Mouse (Mus musculus): ENCODE data around the gene Zfhx3.

The Zfhx3 gene

DNA sequence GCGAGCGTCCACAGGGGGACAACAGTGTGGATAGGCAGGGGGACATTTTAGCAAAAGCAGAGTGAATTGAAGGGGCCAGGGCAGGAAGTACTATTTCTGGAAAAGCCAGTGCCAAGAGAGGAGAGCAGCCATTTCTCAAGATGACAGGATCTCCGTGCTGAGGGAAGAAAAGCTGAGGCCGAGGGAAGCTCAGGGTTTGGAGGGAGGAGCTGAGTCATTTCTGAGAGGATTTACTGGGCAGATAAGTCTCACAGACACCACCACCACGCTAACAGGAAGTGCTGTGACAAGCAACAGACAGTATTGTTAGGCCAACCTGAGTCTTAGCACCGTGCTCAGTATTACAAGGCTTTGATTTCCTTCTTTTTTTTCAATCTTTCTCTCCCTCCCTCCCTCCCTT, 973.0 kb downstream of the Zfhx3 start:
- DNase-seq (ENCODE audit: low read depth, low spot score): peak; percentile 45

DNA sequence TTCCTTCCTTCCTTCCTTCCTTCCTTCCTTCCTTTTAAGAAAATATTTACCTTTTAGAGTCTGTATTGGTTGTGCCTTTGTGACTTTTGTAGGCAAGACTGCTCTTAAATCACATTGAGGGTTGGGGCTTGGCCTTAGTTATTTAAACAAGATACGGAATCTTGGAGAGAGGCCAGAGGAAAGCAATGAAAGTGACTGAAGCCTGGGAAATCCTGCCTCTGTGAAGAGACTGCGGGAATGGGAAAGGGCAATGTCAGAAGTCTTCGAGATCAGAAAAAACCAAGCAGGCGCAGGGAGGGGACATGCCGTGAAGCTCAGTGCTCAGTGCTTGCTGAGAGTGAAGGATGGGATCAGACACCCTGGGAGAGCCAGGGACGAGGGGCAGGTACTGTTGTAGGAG, 973.4 kb downstream of the Zfhx3 start:
- no peak for DNase-seq (ENCODE audit: low read depth, low spot score)

DNA sequence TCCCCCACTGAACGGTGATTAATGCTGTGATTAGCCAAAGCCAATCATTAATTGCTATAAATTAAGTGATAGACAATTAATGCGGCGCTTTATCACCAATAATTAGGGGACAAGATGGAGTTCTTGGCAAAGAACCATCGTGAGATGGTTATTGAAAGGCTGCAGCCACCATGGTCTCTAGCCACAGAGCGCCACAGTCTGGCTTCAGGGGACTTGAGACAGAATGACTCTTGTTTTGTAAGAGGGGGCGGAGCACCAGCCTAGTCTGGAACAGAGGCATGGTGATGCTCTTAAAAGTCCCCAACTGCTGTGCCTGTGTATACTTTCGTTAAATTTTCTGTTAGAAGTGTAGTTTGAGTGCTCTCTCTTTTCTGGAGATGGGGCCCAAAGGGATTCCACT, 977.7 kb downstream of the Zfhx3 start:
- no peak for DNase-seq (ENCODE audit: low read depth, low spot score)

DNA sequence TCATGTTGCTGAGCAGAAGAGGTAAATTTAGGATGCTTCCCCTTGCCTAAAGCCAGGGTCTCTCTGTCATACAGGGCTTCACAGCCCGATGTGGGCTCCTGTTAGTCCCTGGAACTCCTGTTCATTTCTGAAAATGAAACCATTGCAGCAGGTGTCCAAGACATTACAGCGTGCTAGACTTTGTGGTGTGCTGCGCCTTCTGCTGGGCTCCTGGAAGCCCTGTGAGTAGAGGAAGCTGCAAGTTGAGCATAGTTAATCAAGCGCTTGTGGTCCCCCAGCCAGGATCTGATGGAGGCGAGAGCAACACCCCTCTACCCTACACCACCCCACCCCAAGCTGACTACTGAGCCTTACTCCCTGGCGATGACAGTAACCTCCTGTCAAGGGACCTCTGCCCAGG, 980.7 kb downstream of the Zfhx3 start:
- DNase-seq (ENCODE audit: low read depth, low spot score): no peak

DNA sequence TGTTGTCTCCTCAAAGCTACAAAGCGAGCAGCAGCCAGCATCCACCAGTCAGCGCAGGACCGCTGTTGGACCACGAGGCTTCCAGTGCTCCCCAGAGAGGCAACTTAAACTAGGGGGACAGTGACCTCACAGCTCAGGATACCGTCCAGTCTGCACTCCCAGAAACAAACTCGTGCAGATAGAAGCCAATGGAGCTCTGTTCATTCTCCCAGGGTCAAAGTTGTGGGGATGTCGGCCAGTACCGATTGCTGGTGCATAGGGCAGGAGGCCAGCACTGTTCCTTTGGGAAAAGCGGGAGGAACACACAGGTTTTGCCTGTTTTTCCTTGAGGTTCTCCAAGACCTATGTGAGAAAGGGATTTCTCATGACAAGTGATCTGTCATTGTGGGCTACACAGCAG, 982.1 kb downstream of the Zfhx3 start:
- no peak for DNase-seq (ENCODE audit: low read depth, low spot score)

DNA sequence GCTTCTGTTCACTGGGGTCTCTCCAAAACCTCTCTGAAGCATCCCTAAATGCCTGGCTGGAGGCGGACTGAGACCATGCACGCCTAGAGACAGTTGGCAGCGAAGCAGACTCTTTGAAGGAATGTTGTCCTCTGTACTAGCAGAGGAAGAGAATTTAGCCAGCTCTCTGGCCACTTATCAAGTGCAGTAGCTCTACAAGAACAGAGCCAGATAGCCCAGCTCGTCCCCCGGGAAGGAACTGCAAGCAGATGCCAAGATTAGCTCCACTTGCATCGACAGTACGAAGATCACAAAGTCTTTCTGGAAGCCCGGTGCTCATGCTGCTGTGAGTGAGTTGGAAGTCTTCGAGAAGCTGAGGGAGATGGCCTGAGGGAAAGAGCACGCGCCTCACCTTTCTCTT, 983.7 kb downstream of the Zfhx3 start:
- DNase-seq (ENCODE audit: low read depth, low spot score): peak; percentile 39

DNA sequence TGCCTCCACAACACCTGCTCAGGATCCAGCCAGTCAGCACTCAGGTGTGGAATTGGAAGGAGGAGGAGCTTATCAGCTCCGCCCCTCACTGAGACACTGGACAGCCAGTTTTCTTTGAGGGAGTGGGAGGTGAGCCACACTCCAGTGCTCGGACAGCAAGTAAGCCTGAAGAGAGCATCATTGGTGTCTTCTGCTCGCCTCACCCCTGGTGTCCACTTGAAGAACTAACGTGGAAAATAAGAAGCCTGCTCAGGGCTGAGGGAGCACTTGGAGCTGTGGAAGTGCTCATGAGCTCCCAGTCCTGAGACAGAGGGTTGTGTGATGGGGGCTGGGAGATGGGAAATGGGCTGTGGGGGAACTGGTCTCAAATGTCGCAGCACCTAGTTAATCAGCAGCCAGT, 988.2 kb downstream of the Zfhx3 start:
- DNase-seq (ENCODE audit: low read depth, low spot score): no peak

DNA sequence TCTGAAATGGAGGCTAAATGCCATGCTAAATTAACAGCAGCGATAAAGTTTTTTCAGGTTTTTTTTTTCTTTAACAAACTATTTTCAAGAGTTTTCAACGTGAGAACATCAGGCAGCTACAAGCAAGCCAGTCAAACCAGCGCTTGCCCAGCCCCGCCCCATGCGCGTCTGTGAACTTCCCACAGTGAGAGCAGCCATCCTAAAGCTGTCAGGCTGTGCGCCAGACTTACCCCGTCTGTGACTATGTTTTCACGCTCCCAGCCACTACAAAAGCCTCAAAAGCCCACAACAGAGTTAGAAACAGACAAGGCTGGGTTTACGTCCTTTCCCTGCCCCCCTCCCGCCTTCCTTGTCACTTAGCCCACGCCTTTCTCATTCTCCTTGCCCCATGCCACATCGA, 989.4 kb downstream of the Zfhx3 start:
- peak; percentile 44 for DNase-seq (ENCODE audit: low read depth, low spot score)

DNA sequence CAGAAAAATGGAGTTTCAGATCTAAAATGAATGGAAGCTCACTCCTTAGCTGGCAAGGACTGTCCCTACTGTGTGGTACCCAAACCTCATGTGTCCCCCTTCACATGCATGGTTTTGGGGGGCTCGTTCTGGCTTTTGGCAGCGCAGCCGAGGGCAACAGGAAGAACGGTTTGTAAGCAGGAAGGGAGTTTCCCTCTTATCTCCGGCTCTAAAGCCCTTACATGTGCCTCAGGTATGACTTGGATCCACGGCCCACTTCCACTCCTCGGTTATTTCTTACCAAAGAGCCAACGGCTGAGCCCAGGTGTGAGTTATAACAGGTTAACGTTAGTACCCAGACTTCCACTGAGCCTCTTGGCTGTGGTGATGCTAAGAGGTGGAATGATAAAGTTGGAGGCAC, 990.3 kb downstream of the Zfhx3 start:
- no peak for DNase-seq (ENCODE audit: low read depth, low spot score)

DNA sequence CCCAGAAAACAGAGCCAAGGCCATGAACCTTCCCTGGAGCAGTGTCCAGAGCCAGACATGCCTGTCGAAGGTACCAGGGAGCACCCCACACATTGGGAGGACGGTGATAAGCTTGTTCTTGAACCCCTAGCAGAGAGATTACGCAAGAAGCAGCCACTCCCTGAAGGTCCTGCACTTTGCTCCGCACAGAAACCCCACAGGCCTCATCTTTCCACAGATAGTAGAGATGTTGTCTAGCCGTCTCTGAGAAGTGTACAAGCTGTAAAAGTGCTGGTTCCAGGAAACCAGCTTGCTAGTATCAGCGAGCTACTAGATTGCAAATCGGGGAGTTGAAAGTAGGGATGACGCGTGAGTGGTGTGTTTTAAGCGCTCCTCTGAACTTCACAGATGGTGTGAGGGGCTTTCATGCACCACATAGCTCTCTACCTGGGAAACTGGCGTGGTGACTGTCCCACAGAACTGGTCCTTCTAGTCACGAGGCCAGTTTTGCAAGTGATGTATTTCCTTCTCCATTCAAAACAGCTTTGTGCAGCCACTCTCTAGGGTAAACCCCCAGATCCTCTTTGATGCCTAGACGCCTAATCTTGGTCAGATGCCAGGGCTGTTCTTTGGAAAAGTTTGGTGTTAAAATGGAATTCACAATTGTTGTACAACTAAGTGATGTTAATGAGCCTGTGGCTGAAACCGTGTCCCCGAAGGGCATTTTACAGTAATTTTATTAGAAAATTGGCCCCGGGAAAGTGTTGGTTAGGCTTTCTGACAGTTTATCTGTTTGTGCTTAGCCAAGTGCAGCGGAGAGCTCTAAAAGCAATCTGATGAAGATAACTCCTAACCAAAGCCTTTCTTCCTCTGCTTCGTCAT, 993.6 kb downstream of the Zfhx3 start:
- DNase-seq (ENCODE audit: low read depth, low spot score): no peak

DNA sequence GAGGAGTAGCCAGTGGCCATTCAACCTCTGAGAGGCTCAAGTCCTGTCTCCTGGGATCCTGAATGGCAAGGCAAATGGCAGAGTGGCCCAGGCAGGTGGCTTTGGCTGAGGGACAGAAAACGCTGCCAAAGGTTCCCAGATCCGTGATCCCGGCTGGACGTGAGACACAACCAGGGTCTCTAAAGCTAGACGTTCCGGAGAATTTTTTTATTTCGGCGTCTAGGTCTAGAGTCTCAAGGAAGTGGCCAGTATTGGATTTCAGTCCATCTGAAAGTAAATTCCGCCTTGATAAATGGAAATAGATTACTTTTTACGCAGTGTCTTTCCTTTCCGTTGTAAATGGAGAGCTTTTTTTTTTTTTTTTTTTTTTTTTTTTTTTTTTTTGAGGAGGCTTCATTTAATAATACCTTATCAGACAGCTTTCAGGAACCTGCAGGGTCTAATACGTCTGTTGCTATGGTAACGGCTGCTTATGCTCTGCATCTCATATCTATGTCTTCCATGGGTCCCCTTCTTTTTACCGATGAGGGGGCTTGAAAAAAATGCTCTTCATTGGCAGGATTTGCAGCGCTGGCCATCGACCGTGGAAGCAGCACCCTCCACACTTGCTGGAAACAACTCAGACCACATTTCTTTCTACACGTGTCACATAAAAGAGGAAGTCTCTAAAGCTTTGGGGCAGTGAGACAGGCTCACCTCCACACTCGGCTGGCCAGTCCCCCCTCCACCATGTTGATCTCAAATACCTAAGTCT, 994.4 kb downstream of the Zfhx3 start:
- DNase-seq (ENCODE audit: low read depth, low spot score): no peak

DNA sequence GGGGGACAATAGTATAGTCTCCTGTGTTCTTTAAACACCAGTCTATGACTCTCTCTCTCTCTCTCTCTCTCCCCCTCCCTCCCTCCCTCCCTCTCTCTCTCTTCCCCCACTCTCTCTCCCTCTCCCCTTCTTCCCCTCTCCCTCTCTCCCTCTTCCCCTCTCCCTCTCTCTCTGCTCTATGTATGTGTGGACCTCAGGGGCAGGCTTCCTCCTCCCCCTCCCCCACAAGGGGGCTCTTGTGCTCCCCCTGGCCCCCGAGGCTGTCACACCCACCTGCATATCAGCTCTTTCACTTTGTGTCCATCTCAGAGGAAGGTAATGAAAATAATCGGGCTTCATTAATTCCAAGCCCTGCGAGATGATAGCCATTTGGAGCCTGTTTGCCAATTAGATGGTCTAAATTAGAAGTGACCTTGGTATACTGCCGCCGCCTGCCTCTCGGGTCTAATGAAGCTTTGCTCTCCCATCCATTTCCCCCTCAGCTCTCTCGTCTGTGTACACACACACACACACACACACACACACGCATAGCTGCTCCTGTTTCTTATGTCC, 995.5 kb downstream of the Zfhx3 start:
- DNase-seq (ENCODE audit: low read depth, low spot score): no peak

DNA sequence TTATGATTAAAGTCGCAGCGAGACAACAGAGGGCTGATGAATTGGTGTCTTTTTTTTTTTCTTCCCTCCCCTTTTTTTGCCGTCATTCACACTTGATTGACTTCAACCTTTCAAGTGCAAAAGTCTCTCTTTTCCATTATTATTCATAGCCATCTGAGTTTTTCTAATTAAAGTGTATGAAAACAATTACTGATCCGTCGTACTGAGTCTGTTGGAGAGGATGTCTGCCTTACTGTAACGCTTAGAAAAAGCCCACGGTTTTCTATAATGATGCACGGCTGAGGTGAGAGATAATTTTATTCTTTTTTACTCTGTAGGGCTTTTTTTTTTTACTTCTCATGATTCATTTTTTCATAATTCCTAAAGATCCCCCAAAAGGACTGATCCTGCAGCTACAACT, 1000.2 kb downstream of the Zfhx3 start:
- no peak for DNase-seq (ENCODE audit: low read depth, low spot score)

DNA sequence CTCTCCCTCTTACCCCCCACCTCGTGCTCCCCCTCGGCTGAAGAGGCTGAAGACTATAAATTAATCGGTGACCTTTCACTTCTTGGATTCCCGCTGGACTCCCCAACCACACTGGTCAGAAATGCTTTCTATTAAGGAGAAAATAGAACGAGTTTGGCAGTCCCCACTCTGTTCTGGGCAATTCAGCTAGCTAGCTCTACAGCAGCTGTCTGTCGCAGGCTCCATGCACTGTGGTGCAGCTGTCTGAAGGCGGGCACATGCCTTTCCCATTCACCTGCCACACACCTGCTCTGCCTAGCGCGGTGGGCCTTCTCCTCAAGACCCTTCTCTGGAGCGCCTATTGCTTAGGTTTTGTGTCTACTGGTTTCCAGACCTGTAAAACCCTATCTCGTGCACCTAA, 1000.7 kb downstream of the Zfhx3 start:
- DNase-seq (ENCODE audit: low read depth, low spot score): no peak

DNA sequence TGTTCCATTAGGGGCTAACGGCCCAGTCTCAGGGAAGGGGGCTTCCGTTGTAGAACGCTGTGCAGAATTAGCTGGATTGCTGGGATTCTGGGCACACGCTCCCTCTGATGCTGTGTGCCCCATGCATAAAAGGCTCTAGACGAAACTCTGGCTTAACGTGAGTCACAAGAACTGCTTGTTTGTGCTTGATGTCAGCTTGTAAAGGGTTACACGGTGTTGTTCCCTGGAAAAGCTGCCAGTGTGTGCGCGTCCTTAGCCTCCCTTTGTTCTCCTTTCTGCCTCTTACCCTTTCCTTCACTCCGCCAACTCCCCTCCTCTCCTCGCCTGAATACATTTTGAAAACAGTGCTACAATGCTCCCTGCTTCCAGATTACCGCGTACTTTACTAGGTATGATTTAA, 1001.9 kb downstream of the Zfhx3 start:
- no peak for DNase-seq (ENCODE audit: low read depth, low spot score)

DNA sequence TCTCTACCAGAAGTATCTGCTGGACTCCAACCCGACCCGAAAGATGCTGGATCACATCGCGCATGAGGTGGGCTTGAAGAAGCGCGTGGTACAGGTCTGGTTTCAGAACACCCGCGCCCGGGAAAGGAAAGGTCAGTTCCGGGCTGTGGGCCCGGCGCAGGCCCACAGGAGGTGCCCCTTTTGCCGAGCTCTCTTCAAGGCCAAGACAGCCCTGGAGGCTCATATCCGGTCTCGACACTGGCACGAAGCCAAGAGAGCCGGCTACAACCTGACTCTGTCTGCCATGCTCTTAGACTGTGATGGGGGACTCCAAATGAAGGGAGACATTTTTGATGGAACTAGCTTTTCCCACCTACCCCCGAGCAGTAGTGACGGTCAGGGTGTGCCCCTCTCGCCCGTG, 1007.9 kb downstream of the Zfhx3 start:
- no peak for DNase-seq (ENCODE audit: low read depth, low spot score)

DNA sequence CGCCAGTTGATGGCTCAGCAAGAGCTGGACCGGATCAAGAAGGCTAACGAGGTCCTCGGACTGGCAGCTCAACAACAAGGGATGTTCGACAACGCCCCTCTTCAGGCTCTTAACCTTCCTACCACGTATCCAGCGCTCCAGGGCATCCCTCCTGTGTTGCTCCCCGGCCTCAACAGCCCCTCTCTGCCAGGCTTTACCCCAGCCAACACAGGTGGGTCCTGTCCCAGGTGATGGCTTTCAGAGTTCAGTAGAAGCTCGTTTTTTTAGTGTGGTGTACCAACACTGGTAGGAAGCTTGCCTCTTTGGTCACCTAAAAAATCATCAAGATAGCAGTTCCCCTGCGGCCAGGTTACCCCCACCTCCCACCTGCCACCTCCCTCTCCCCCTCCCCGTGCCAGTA, 1009.1 kb downstream of the Zfhx3 start:
- no peak for DNase-seq (ENCODE audit: low read depth, low spot score)

DNA sequence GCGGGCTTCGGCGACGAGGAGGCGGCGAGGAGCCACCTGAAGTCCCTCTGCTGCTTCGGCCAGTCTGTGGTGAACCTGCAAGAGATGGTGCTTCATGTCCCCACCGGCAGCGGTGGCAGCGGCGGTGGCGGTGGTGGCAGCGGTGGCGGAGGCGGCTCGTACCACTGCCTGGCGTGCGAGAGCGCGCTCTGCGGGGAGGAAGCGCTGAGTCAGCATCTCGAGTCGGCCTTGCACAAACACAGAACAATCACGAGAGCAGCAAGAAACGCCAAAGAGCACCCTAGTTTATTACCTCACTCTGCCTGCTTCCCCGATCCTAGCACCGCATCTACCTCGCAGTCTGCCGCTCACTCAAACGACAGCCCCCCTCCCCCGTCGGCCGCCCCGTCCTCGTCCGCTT, 1014.0 kb downstream of the Zfhx3 start:
- DNase-seq (ENCODE audit: low read depth, low spot score): peak; percentile 30

DNA sequence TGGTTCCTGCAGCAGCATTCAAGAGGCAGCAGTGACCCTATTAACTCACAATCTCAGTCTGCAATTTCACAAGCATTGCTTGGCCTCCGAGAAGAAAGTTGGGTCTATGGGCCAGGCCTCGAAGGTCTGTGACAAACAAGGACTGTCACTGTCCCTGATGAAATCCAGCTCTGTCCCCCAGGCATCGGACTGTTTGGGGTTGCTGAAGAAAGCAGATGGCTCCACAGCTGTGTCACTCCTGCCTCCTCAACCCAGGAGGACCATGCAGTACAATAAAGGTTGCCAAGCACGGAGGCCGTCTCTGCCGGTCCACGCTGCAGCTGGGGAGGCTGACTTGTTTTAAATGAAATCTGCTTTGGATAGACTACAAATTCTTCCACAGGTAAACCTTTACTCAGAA, 1020.1 kb downstream of the Zfhx3 start:
- DNase-seq (ENCODE audit: low read depth, low spot score): no peak

DNA sequence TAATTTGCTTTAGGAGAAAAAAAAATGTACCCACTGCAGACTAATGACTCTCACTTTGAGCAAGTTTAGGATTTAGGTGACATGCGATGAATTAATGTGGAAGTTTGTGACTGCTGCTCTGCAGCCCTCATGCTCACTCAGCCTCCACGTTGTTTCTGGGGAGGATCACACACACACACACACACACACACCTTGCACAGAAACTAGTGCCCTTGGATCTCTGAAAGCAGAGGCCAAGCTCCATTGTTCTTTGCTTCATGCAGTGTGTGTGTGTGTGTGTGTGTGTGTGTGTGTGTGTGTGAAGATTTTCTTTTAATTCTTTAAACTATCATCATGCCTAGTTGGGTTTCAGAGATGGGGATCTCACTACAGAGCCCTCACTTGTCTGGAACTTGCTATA, 1020.7 kb downstream of the Zfhx3 start:
- no peak for DNase-seq (ENCODE audit: low read depth, low spot score)

DNA sequence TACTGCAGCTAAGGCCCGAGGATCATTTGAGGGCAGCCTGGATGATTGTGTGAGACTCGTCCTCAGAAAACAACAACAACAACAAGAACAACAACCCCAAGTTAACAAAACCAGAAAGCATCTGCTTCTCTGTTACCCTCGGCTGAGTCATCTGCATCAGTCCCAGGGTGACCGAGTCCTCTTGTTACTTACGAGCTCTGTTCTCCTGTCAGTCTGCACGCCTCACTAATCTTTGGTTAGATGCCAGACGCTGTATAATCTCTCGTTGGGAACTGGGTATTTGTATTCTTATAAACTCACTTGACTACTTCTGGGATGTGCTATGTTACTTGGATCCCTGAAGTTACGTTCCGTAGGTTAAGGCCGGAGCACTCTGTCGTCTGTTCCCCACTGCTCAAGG, 1023.6 kb downstream of the Zfhx3 start:
- DNase-seq (ENCODE audit: low read depth, low spot score): no peak

DNA sequence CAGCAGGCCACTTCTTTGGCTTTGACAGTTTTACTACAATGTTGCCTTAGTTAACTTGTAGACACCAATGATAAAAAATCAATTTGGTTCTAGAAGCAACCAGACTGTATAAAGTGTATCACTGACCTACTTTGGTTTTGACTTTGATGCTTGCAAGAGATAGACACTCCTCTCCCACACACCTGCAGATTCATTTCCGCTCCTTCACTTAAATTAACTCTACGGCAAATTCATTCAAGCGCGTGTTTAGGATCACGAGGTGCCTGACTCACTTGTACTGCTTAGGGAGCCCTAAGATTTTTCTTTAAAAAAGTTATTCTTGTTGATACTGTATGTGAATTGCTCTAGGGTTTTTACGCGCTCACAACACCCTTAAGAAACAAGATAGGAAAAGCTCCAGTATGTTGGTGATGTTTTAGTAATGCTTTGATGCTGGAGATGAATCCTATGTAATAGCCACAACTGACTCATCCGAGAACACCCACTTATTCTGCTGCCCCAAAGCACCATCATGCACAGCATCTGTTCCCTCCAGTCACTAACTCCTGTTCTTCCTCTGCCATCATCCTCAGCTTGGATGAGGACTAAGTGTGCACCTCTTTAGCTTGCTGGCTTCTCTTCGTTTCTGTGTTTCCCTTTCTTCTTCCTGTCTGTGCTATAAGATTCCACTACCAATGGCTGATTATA, 1031.3 kb downstream of the Zfhx3 start:
- peak; percentile 83 for DNase-seq (ENCODE audit: low read depth, low spot score)

Measured in brain, adult 2 months (tissue).